Mouse (Mus musculus): ENCODE measurements around the gene Lrrc61.

Lrrc61 gene

DNA sequence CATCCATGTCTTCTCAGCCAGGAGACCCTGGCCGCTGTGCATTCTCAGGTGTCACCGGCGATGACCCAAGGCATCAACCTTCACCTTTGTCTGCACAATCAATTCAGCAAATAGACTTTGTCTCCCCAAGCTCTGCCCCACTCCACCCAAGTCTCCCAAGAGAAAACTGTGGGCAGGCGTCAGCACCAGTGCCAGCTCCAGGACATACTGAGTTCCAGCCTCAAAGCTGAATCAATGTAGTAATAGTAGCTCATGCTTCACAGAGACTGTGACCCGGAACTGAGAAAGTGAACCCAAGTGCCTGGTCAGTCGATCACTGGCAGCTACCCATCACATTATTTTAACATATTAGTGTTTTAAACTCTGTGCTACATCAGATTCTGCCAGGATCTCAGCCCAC, 6.3 kb upstream of the Lrrc61 start:
- no peak for DNase-seq

DNA sequence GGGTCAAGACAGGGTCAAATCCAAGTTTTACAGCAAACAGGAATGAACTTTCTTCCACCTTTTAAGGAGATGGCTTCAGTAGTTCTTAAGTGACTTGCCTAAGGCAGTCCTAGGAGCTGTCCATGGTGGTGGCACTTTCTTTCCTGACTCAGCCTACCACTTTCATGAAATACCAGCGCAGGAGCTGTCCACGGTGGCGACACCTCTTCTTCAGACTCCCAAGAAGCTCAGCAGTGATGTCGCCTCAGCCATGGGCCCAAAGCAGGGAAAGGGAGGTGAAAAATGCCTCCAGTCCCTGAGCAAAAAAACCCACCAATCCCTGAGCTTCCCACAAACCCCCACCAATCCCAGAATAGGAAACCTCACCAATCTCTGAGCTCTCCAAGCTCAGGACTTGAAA, 1.7 kb upstream of the Lrrc61 start:
- peak; percentile 61 for DNase-seq

DNA sequence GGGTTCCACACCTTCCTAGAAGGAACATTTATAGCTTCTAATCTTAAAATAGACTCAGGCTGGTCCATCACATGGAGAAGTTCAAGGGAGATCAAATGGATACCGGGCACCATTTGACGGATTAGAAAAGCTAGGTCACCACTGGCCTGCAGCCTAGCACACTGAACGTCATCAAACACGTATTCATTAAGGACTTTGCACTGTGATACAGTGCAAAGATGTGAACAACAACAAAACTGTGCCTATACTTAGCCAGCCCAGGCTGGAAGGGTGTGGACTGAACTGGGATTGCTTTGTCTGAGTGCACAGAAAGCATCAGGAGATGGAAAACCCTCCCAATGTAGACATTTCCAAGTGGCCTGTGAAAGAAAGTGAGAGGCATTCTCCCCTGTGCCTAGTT, 777 bp upstream of the Lrrc61 start:
- peak; percentile 14 for DNase-seq

DNA sequence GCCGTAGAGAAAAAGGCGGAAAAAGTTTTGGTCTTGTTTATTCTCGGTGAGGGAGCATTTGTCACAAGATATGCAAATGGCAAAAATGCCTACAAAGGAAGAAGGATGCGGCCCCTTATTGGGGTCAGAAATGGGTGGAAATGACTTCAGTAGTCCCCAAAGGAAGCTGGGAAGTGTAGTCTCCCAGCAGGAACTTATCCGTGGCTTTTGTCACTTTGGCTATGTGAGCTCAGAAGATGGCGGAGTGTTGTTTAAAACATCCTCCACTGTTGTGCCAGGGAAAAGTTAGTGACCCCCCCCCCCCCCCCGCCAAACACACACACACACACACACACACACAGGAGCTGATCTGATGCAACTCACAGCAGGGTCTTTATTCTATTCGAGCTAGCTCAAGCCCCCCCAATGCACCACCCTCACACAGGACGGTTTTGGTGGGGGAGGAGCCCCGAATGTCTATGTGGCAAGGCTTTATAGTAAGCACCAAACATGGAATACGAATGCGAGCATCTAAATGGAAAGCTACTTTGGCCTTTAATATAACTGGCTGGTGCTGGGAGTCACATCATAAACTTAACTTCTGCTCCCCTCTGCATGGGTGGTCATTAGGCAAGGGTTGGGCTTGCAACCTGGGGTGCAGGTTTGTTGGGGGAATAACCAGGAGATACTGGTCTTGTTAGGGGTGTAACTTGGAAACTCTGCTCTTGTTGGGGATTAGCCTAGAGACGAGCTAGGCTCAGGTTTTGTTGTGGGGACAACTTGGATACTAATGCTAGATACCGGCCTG, 701 bp downstream of the Lrrc61 start:
- peak; percentile 88 for DNase-seq

DNA sequence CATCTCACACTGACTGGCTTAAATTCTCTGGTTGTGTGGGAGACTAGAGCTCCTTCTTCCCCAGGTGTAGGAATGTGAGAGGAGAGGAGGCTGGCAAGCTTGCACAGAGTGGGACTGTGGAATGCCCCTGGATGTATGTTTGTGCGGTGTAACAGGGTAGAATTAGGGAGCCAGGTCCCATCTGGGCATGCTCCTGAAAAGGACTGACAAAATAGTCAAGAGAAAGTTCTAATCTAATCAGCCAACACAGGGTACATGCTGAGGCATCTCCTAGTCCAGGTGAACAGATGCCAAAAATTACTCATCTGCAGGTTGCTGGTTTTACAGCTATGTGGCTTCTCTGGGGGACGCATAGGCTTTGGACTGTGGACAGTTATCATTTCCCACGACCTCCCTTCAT, 1.4 kb downstream of the Lrrc61 start:
- DNase-seq = no peak

DNA sequence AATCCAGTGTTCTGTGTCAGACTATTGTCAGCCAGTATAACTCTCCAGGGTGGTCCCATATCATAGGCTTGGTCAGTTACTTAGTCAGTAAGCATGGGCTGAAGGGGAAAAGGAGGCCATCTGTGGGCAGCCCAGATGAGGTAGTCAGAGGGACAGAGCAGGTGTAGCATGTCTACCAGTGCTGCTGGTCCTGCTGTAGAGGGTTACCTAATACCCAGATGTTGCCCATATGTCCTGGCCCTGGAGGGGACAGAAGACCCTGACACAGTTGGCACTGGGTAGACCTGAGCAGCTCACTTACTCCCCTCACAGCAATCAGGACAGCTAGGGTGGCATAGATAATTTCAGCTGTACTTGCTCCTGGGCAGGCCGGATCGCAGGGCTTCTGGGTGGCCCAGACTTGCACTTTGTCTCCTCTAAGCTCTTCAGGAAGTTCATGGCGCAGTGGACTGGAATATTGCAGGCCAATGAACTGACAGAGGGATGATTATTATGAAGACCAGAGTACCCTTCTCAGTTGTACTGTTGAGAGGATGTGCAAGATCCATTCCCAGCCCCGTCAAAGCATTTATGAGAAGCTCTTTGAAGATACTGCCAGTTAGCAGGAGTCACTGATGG, 11.2 kb downstream of the Lrrc61 start:
- no peak for DNase-seq

DNA sequence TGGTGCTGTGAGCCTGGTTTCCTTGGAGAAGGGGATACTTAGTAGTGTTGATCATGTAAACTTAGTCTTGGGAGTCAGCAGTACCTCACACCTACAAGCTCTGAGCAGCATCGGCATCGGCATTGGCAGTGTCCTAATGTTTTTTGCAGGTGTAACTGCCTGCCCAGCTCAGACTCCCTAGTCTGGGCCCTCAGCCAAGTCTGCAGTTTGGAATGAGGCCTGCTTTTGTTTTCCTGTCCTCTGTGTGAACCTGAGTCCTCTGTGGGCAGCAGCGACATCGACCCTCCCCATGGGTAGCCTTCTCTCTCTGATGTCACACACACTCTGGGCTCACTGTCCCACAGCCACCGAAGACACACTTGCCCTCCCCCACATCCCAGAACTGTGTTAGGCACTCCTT, 11.7 kb downstream of the Lrrc61 start:
- DNase-seq = no peak

DNA sequence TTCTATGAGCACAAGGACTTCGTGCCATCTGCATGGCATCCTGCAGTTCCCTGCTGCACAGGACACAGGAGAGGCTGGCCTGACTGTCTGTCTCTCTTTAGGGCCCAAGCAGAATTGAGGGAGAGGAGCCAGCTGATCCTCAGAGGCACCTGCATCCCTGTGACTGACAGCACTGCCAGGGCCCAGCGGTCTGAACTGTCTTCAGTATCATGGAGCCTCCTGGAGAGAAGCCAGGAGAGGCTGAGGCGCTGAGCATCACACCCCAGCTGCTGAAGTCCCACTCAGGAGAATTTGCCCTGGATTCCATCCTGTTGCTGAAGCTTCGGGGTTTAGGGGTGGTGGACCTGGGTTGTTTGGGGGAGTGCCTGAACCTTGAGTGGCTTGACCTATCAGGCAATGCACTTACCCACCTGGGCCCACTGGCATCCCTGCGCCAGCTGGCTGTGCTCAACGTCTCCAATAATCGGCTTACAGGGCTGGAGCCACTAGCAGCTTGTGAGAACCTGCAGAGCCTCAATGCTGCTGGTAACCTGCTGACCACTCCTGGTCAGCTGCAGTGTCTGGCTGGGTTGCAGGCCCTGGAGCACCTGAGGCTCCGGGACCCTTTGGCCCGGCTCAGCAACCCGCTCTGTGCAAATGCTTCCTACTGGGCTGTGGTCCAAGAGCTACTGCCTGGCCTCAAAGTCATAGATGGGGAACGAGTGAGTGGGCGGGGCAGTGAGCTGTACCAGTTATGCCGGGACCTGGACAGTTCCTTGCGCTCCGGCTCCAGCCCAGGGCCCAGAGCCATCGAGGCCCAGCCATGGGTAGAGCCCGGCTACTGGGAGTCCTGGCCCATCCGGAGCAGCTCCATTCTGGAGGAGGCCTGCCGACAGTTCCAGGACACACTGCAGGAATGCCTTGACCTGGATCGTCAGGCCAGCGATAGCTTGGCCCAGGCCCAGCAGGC, 13.7 kb downstream of the Lrrc61 start:
- DNase-seq = no peak

DNA sequence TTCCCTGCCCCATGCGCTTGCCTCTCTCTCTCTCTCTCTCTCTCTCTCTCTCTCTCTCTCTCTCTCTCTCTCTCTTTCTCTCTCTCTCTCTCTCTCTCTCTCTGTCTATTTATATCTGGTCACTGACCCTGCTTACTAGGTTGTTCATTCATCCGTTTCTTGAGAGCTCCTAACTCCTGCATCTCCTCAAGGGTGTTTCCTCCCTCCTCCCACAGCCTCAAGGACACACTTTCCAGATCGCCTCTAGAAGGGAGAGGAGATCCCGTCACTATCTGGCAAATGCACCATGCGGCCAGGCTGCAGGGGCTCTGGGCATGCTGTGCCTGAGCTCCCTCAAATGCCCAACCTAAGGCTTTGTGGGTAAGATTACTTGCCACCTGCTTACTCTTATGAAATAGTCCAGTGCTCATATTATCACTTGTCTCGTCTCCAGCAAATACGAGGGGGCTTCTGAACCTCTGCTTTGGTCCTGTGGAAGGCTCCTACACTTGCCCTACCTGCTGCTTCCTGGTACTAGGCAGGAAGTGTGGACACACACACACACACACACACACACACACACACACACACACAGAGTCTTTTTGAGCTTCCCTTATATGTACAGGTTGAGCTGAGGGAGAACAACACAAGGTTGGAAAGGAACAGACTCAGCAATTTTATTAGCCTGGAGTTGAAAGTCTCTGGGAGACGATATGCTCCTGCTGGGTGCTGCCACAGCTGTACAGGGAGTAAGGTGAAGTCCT, 14.6 kb downstream of the Lrrc61 start:
- no peak for DNase-seq

DNA sequence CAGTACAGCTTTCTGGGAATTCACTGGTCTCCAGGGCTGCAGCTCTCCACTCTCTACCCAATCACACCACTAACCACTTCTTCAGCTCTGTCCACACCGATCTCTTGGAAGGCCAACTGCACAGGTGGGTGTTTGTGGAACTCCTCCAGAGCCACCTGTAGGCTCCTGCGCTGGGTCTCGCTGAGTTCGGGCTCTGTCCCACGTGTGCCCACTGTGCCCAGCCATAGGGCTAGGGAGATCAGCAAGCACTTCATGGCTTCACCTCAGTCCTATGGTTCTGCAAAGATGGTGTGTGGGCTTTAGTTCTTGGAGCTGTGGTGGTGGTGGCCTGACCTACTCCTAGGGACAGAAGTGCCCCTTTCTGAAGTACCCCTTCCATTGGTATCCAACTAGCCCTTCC, 17.4 kb downstream of the Lrrc61 start:
- DNase-seq = no peak

DNA sequence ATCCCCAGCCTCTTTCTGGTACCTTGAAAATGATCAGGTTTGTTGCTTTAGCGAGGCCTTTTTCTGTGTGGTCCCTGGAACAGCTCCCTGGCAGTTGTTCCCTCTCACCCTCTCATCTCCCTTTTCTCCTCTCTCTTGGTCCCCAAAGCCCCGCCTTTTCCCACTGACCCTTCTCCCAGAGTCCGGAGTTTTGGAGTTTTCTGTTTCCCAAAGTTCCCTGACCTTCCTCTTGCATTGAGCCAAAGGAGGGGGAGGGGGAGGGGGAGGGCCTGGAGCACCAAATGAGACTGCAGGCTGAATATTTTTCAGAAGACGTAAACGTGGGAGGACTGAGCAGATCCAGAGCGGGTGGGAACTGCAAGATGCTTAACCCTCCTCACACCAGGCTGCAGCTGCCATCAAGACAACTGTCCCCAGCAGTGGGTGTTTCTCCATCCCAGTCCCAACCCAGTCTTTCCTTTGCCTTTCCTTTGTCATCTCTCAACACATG, 18.0 kb downstream of the Lrrc61 start, which contains the start of gene Rarres2:
Gene Rarres2, minus strand, starts transcription at position 218 of the 490 bp plus-strand sequence.
- DNase-seq = peak; percentile 35

DNA sequence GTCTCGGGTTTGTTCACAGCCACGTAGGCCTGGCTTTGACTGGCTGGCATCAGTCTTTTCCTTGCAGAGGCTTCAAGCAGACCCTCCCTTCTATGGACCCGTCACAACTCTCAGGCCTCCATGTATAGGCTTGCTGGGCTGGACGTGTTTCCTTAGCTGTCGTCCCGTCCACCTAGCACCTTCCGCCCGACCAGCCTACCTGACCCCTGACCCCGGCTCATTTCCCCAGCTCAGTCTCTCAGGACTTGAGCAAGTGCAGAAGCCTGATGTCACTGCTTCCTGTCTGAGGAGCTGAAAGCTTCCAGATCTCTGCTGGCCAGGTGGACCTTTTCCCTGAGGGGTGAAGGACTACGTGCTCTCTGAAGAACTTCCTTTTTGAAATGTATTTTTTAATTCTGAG, 18.7 kb downstream of the Lrrc61 start:
- DNase-seq = peak; percentile 63

DNA sequence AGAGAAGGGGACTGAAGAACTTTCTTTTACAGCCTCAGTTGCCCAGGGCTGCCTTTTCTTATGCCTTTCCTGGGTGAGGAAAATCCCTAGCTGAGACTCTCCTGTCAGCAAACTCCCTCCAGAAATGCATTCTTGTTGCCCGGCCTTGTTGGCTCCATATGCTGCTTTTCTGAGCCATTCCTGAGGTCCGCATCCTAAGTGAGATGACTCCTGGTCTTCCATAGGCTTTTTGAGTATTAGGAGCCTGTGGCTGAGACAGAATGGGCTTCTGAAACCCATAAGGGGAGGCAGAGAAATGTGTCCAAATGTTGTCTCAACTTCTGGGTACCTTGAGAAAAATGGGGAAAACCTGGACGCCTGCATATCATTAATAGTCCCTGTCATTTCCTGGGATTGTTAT, 19.4 kb downstream of the Lrrc61 start:
- no peak for DNase-seq

DNA sequence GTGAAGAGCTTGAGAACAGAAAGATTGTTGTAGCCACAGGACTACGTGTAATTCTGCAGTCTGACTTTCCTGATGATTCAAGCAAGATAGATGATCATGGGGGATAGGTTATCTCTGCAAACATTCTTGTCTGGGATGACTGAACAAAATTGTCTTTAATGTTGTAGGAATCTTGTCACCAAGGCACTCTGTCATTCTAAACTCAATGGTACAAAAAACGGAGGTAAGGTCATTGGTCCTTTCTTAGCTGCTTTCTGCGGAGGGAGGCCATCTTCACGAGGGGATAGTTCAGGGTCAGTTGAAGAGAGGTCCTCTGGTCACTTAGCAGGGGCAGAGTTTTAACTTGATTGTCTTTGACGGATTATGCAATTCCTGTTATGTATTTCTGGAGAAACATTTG, 24.1 kb downstream of the Lrrc61 start:
- no peak for DNase-seq

DNA sequence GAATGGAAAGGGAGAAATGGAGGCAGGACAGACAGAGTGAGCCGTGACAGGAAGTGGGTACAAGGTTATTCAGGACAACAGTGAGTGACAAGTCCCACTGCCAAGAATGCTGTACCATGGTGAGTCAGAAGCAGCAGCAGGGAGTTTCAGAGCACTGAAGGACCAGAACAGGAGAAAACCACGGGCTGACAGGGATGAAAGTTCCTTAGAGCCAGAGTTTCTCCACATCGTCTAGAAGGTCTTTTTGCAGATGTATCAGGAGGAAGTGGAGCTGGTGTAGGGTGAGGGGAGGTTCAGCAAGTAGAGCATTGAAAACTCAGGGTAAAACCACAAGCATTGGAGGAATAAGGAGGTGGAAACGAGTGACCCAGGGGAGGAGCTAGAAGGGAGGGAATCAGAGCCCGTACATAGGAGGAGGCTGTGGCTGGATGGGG, 24.6 kb downstream of the Lrrc61 start:
- no peak for DNase-seq

DNA sequence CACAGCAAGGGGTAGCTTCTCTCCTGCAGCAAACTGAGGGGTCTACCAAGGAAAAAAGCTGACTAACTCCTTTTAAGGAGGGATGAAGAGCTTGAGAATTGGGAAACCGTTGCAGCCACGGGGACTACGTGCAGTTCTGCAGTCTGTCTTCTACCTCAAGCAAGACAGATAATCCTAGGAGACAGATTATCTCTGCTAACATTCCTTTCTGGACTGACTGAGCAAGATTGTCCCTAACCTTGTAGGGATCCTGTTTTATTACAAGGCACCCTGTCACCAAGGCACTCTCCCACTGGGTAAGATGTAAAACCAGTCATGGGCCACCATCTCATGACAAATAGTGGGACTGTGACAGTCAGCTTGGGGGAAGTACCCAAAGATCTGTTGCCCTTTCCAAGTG, 26.7 kb downstream of the Lrrc61 start:
- DNase-seq = no peak

DNA sequence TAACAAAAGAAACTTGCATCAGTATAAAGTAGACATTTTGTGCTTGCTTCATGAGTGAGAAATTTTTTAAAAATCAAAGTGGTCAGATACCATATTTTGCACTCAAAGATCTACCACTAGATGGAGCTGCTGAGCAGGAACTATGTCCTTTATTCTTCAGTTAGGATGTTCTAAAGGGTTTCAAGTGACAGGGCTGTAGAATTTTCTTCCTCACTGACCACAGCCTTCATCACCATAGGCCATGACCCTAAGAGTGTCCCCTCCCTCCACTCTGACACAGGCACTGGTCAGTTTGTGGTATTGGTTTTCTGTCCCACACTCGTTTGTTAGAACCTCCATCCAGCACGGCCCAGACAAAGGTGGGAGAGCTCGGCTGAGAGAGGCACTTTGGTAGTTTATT, 27.4 kb downstream of the Lrrc61 start:
- peak; percentile 85 for DNase-seq

DNA sequence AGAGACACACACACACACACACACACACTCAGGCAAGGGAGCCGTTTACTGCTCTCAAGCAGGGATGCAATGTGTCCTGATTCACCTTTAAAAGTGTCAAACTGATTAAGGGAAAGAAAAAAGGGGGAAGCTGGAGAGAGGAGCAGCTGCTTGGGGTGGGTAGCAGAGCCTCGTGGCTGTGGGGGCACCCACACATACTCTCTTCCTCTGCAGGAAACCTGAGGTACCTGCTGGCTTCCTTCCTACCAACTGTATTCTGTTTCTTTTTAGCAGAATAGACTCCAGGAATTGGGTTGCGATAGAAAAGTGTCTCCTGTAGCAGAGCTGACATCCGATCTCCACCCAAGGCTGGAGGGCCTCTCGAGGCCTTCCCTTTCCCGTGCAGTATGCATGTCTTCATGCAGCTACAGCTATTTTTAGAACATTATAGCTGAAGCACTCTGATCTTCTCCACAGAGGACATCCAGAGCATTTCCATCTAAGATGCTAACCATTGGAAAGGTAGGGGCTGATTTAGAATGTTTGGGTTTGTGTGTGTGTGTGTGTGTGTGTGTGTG, 34.7 kb downstream of the Lrrc61 start, which contains the start of gene Gm45021:
Gene Gm45021, plus strand, starts transcription at position 417 of the 557 bp plus-strand sequence.
- DNase-seq = no peak

DNA sequence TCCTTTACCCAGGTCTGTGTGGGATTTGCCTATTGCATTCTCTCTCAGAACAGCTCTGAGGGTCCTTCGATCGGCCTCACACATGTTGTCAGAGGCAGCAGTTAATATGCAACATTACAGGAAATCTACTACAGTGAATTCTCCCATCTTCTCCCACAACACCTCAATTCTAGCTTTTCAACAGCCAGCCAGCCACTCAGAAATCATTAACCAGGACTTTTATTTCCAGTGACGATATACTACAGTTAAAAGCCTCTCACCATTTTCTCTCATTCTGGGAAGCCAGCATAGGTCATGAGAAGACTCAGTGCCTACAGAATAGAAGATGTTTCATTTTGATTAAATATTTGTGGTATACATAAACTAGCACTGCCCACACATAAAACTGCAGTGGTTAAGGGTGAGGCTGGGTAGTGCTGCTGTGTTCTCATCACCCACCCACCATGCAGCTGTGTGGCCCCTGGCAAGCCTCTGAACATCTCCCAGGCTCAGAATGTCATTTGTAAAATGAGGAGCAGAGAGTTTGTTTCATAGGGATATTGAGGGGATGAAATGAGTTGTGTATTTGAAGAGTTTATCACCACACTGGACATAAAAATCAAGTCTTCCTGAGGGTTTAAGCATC, 36.7 kb downstream of the Lrrc61 start:
- DNase-seq = no peak

DNA sequence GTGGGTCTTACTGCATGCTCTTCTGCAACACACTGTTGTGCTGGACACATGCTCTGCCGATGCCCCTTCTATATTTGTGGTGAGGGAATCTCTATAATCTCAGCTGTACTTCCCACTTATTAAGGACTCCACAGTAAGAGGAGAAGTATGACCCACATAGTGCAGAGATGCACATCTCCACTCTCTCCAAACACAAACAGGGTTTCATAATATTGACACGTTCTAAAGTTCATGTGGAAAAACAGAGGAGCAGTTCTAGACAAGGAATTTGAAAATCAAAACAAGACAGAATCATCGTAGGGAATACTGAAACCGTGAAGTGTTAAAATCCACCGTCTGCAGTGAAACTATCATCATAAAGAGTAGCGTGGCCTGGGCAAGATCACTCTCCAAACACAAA, 37.3 kb downstream of the Lrrc61 start:
- DNase-seq = no peak

All from embryo, embryonic 11 days (tissue).